Mouse (Mus musculus) spleen, adult 2 months (tissue): ENCODE results near the gene Meiob. TPM values are rescaled to one million over a fixed set of nuclear protein-coding genes. Genes with fewer than 3 reads are reported as not detected.

Experiments used
- DNase-seq, 2 experiments: peaks; one replicate each; pipeline versions ENCODE4 v3.0.0 to v3.0.0-alpha.2; 2012 to 2021; ENCODE audit warnings: low spot score in 2 of 2, low read depth in 1 of 2
- H3K27ac ChIP-seq: fragments of 200-500 bp; 2 replicates; pipeline ENCODE4 v1.5.1; 2012; ENCODE audit warnings: low read length, inconsistent platforms; ENCODE audit not compliant: insufficient read depth
- H3K27me3 ChIP-seq: fragments of 200-500 bp; 2 replicates; pipeline ENCODE4 v1.6.1; 2012; ENCODE audit warnings: mild to moderate bottlenecking, moderate library complexity, low read length, inconsistent platforms; ENCODE audit not compliant: control insufficient read depth, insufficient read depth
- H3K36me3 ChIP-seq: fragments of 200-500 bp; 2 replicates; pipeline ENCODE4 v1.6.1; 2012; ENCODE audit warnings: mild to moderate bottlenecking, low read length, inconsistent platforms; ENCODE audit not compliant: control insufficient read depth, insufficient read depth
- H3K4me1 ChIP-seq: fragments of 200-500 bp; 2 replicates; pipeline ENCODE4 v1.6.1; 2011; ENCODE audit warnings: inconsistent platforms; ENCODE audit not compliant: control insufficient read depth, insufficient read depth, insufficient read length
- H3K4me3 ChIP-seq: fragments of 200-500 bp; 2 replicates; pipeline ENCODE4 v1.5.1; 2011; ENCODE audit warnings: mild to moderate bottlenecking, inconsistent platforms; ENCODE audit not compliant: insufficient read depth, insufficient read length; ENCODE audit errors: extremely low read depth
- CTCF ChIP-seq: fragments of 200-500 bp; IDR thresholded peaks from 2 replicates; pipeline ENCODE4 v1.5.1; 2011; ENCODE audit warnings: mild to moderate bottlenecking, inconsistent platforms; ENCODE audit not compliant: insufficient read depth, insufficient read length, insufficient replicate concordance; ENCODE audit errors: extremely low read depth
- POLR2A ChIP-seq: fragments of 200-500 bp; IDR thresholded peaks from 2 replicates; pipeline ENCODE4 v1.6.1; 2011; ENCODE audit warnings: low read depth, low read length, inconsistent platforms
- WGBS: fragments of 180-500 bp; shearing (Covaris S2); methylation state at CpG from one replicate; pipeline ENCODE4 v1.1.7; 2018; 5-methylcytosine and 5-hydroxymethylcytosine counted together
- polyA plus RNA-seq: library from polyadenylated mRNA; depleted of rRNA; stranded (reverse); fragments of >200 nt; gene quantifications from 2 replicates; pipeline ENCODE4 v1.2.3, GENCODE M21; 2012

The Meiob gene
- polyA plus RNA-seq, 1 experiment: not detected

DNA sequence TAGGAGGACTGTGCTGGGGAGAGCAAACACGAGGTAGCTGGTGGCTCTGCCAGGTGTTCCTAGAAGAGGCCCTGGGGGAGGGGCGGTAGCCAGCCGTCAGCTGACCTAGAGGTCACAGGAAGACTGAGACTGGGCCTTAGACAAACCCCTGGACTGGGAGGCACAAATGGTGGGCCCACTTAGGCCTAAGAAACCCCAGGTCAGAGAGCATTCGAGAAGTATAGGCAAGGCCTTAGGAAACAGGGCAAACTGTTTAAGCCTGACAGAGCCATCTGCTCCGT lies 74.0 kb downstream of the Meiob start:
- Histone ChIP-seq H3K27ac (no peak overlapping the region), H3K4me3 (no peak overlapping the region), H3K4me1 (no peaks in the 10 kb centered on the region), H3K36me3 (peaks cover 4% of the 10 kb centered on the region), H3K27me3 (no peaks in the 10 kb centered on the region)
- no peak for TF ChIP-seq CTCF
- no peak for TF ChIP-seq POLR2A
- DNase-seq: no peak
- WGBS: 64% methylated on average over 5 of the region's 5 CpGs

DNA sequence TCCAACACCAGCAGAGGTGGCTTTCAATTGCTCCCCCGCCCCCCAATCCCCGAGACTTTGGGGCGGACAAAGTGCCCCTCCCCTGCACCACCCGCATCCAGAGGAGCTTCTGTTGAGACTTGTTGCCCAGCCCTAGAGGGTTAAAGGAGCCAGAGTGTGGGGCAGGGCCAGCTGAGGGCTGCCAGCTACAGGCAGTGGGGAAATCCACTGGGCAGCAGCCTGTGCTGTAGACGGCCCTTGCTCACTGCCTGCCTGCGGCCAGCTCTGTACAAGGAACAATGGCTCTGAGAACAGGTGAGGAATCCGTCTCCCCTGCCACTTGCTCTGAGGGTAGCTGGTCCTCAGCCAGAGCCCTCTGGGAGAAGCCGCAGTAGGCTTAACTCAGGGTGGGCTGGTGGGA lies 74.4 kb downstream of the Meiob start:
- Histone ChIP-seq H3K4me3 (no peak overlapping the region), H3K4me1 (no peaks in the 10 kb centered on the region), H3K36me3 (peaks cover 7% of the 10 kb centered on the region), H3K27me3 (no peaks in the 10 kb centered on the region), H3K27ac (no peak overlapping the region)
- DNase-seq: no peak
- TF ChIP-seq CTCF (no peak), POLR2A (no peak)
- 84% methylated on average over 8 of the region's 8 CpGs for WGBS

DNA sequence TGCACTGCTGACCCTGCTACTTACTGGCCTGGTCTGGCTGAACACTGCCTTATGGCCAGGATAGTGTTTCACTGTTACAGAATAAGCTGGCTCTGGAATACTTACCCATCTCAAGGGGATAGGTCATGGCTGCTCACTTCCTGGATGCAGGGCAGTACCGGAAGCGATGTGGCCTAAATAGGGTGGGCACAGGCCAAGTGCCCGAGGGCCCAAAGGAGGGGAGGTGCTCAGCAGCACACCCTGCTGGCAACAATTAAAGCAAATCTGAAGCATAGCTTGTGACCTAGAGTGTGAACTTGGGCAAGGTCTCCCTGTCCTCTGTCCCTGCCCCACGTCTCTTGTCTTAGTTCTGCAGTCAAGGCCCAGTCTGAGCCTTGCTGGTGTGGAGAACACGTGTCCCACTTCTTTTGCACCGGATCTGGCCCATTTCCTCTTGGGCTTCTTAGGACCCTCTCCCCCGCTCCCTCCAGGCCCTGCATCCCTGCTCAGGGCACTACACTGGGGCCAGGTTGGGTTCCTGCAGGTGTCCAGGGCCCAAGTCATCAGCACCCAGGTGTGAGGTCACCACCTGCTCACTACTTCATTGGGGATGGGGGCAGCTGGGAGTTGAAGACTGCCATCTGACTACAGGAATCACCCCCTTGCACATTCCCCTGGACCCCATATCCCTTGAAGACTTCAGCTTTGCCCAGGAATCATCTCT lies 77.8 kb downstream of the Meiob start:
- Histone ChIP-seq H3K27ac (no peak overlapping the region), H3K27me3 (no peaks in the 10 kb centered on the region), H3K4me1 (peaks cover 6% of the 10 kb centered on the region), H3K36me3 (peaks cover 10% of the 10 kb centered on the region), H3K4me3 (no peak overlapping the region)
- peak in 1 of 2 experiments; percentile 28 for DNase-seq
- WGBS: 42% methylated on average over 7 of the region's 7 CpGs
- no peak for TF ChIP-seq POLR2A
- TF ChIP-seq CTCF: peak; percentile 39; the same call in 1 of the 2 replicates

DNA sequence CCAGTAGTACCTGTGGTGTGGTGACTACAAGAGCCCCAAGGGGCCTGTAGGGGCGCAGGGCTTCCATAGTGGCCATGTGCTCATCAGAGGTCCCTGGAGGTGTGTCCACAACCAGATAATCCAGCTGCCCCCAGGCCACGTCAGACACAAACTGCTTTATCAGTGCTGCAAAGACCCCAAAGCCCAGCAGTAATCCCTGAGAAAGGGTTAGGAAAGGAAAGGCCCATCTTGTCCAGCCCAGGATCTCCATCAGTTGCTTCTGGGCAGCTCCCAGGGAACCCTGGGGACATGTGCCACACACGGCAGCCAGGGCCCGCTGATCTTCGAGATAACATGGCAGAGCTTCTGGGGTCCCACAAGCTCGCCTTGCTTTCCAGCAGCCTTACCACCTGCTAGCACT lies 80.3 kb downstream of the Meiob start:
- Histone ChIP-seq H3K27me3 (no peaks in the 10 kb centered on the region), H3K4me3 (no peak overlapping the region), H3K4me1 (peaks cover 13% of the 10 kb centered on the region), H3K36me3 (peaks cover 10% of the 10 kb centered on the region), H3K27ac (no peak overlapping the region)
- 93% methylated on average over 6 of the region's 6 CpGs for WGBS
- no peak for TF ChIP-seq POLR2A
- no peak for TF ChIP-seq CTCF
- no peak for DNase-seq

DNA sequence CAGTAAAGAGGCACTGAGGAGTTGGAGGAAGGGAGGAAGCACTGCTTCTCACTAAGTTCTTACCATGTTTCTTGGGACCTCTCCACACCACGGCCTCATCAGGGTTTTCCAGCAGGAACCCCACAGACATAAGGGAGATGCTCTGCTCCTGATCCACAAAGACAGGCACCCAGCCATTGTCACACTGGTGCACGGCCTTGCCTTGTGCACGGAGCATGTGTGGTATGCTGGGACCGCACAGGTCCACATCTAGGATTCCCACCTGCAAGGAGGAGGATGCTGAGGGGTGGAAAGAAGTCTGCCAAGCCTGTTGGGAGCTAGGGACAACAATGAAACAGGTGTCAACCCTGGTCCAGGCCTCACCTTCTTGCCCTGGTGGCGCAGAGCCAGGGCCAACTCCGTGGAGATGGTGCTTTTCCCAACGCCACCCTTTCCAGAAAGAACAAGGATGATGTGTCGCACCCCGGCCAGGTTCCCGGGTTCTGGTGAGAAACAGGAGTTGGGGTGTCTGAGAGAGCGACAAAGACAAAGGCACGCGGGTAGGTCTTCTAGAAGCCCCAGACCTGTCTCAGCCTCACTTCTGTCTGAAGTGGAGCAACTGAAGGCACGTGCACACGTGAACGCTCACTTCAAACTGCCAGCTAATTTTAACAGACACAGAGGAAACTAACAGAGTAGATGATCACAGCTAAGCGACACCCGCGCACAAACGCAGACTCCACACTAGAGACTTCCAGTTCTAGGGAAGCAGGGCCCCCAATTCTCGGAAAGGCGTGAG lies 81.5 kb downstream of the Meiob start:
- Histone ChIP-seq H3K36me3 (peaks cover 13% of the 10 kb centered on the region), H3K27me3 (no peaks in the 10 kb centered on the region), H3K4me1 (peaks cover 13% of the 10 kb centered on the region), H3K27ac (peak overlapping the region; percentile 63), H3K4me3 (peak overlapping the region; percentile 88)
- WGBS: 23% methylated on average over 22 of the region's 22 CpGs
- DNase-seq: no peak
- TF ChIP-seq CTCF (no peak), POLR2A (no peak)

DNA sequence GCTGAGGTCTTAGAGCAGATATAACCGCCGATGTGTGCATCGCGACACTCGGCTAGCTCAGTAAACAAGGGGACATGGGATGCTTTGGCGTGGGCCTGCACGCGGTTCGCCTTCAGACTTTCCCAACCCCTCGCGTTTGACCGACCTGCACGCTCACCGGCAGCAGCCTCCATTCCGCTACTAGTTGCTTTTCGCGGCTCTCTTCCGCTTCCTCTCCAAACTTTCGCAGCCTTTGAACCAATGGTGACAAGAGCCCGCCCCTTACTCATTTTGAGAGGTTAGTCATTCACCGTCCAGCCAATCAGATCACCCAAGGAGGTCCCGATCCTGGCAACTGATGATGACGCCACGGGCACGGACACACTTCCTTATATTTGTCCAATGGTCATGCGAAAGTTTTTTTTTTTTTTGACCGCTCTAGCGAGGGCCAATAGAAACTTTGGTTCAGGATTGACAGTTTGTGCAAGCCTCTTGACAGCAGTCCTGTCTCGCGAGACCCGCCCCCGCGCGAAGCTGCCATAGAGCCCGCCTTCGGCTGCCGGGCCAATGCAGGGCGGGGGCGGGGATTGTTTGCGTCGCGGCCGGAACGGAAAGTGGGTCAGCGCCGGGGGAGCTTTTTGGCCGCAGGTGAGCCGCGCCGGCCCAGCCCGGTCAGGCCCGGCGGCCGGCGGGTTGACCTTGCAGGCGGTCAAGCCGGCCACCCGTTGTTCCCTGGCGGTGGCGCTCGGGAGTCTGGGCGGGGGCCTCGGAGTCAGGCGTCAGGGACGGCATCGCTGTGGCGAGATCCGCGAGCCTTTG lies 82.2 kb downstream of the Meiob start, which contains the start of the genes Nubp2 and Spsb3:
Gene Nubp2, minus strand, starts transcription at position 216 of the 798 bp plus-strand sequence.
Gene Spsb3, plus strand, starts transcription at position 510 of the 798 bp plus-strand sequence.
- TF ChIP-seq CTCF (no peak), POLR2A (peak; percentile 82)
- Histone ChIP-seq H3K27ac (peak within 1 kb of the TSS; percentile 76), H3K27me3 (no peaks in the 10 kb centered on the region), H3K4me1 (peaks cover 13% of the 10 kb centered on the region), H3K36me3 (peaks cover 19% of the 10 kb centered on the region), H3K4me3 (peak within 1 kb of the TSS; percentile 88)
- 1% methylated on average over 69 of the region's 69 CpGs for WGBS
- DNase-seq: peak; percentile 98 to 100
